Mouse (Mus musculus) sigmoid colon, adult 10 weeks (tissue): Measurements from ENCODE around the gene Hcst. TPM values are rescaled to one million over a fixed set of nuclear protein-coding genes. Genes with fewer than 3 reads are reported as not detected.

Source experiments
- polyA plus RNA-seq: library from polyadenylated mRNA; stranded (reverse); fragments of 350-450 nt; fragmentation: Illumina TruSeq; extraction: RNeasy Lipid Tissue Mini Kit (QIAGEN cat#74804); gene quantifications from one replicate; pipeline ENCODE4 v1.2.3, GENCODE M21; 2014; ENCODE audit warnings: low read depth, low replicate concordance

The Hcst gene
- not detected for polyA plus RNA-seq

DNA sequence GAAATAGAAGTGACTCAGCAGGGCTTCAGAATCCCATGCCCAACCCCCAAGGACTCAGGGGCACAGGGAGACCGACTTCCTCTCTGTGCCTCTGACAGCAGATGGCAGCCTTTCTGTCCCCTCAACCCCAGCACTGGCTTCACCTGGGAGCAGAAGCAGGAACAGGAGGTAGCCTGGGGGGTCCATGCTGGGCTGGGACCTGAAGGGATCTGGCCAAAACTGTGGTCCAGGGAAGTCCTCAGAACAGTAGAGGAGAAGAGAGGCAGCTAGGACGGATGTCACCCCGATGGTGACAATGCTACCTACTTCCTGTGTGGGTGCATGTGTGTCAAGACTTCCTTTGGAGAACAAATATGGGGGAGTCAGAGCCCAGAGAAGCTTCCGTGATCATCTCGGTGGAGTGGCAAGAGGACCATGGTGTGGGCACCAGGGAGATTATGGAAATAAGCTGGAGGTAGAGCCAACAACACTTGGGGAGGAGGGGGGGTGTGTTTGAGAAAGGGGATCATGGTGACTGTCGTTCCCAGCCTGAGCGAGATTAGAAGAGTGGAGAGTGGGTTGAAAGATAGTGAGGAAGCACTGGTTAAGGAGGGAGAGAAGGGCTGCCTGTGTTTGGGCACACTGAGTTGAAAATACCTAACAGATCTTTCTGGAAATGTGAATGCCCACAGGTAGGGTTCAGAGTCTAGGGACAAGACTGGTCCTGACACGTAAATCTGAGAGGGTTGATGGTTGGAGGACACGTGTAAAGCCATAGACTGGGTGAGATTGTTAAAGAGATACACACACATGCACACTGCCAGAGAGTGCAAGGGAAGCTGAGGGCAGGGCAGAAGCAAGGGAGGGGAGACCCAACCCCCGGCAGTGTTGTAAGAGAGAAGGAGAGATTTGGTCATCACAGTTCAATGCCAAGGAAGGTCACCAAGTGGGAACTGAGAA, at the start of gene Hcst:
Gene Hcst (minus strand): TSS at position 294 of the 939 bp plus-strand sequence.

DNA sequence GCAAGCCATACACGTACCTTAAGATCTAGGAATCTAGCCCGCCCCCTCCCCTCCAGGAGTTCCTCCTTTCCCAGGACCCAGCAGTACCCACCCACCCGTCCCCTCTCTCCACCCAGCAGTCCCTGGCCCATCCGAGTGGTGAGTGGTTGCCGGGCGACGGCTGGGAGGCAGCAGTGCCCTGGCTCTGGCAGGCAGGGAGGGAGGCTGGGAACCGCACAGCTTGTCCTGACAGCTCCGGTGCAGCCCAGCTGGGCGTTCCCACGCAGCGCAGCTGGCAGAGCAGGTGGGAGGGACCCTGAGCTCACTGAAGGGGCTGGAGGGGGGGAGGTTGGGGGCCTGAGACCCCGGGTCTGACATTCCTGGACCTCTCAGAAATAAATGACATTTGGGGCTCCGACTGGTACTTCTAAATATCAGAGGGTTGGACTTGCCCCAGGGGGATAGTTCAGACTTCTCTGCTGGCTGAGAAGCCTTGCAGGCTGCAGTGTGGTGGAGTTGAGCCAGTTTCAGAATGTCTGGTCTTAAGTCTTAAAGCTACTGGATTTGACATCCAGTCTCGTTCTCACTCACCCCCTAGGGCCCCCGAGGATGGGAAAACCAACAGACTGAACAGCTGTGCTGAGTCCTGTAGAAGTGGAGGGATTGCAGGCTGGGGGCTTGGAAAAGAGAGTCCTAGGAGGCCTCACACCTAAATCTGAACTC, 38.1 kb upstream of the Hcst start, which contains the start of the genes Kirrel2 and Nphs1:
Gene Kirrel2 (minus strand): TSS at position 62 of the 702 bp plus-strand sequence.
Gene Nphs1 (plus strand): TSS at position 687 of the 702 bp plus-strand sequence.

DNA sequence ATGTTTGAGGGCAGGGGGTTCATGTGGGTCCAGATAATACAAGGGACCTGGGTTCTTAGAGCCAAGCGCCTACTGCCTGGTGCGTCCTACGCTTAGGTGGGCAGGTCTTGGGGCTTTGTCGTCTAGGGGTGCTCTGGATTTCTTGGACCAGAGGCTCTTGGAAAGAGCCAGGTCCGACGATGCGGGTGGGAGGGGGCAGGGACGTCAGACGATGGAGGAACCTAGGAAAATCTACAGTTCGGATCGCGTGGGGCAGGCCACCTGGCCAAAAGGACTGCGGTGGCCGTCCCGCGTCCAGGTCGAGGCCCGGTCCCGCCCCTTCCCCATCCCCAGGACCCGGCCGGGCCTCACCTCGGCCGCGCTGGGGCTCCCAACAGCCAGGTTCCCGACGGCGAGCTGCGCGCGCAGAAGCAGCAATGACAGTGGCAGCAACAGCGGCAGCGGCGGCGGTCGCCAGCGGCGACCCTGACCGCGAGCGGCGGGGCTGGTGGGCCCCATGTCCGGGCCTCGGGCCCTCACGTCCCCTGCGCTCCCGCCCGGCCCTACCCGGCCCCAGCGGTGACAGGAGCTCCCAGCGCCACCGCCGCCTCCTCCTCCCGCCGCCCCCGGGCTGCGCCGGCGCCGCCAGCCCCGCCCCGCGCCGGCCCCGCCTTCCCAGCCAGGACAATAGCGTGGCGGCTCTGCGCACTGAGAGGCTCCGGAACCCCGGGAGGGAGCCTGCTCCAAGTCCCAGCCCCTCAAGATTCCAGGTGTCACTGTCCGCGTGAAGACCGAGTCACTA, 25.5 kb upstream of the Hcst start, which contains the start of gene Aplp1:
Gene Aplp1 (minus strand): TSS at position 565 of the 781 bp plus-strand sequence.

DNA sequence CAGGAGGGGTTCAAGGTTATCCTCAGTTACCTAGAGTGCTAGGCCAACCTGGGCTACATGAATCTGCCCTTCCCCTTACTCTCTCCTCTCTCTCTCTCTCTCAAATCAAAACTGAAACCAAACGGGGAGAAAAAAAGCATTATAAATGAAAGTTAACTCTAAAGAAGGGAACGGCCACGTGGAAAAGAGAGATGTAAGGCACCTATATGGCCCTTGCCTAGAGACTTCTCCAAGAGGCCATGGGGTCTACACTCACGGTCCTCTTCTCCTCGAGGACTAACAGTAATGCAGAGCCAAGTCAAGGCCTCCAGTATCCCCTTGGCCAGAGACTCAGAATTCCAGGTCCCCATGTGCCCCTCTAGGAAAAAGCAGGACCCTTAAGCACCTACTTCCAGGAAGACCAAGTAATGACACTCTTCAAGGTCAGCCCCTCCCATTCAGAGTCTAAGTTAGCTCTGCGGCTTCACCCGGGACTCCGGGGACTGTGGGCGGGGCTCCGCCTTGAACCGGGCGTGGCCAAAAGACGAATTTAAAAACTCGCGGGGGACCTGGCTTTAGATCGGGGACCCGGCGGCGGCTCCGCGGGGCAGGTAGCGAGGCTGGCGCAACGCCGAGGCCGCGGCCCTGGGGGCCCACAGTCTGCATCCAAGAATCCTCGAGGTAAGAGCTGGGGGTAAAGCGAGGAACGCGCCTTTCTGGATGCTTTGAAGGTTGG, 1.7 kb upstream of the Hcst start, which contains the start of gene Nfkbid:
Gene Nfkbid (plus strand): TSS at position 558 of the 715 bp plus-strand sequence.

DNA sequence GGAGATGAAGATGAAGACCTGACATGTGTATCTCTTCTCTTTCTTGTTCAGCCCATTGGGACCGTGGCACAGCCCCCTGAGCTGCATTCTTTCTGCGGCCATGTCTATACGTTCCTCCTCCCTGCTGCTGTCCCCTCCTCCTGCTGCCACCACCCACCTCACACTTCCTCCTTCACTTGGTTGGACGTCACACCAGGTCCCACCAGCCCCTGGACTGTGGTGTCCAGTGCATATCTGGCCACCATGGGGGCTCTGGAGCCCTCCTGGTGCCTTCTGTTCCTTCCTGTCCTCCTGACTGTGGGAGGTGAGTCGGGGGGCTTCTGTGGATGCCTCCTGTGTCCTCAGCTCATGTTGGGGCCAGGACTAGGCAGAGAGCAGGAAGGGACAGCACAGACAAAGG, 6.1 kb downstream of the Hcst start, which contains the start of gene Tyrobp:
Gene Tyrobp (plus strand): TSS at position 165 of the 400 bp plus-strand sequence.

Other genes with a start within 250 kb of the Hcst start
- 2.4 TPM for gene Cox7a1, start 235.7 kb downstream of the Hcst start, polyA plus RNA-seq
- gene Capns1, start 221.0 kb downstream of the Hcst start, polyA plus RNA-seq, result 84.3 TPM
- 1.5 TPM for gene Polr2i, start 187.9 kb downstream of the Hcst start, polyA plus RNA-seq
- 5.3 TPM for gene Tbcb, start 187.6 kb downstream of the Hcst start, polyA plus RNA-seq
- not detected for gene Ovol3, start 184.1 kb downstream of the Hcst start, polyA plus RNA-seq
- gene Thap8, start 139.8 kb downstream of the Hcst start, polyA plus RNA-seq, result not detected
- gene Wdr62, start 139.4 kb downstream of the Hcst start, polyA plus RNA-seq, result 0.69 TPM
- gene Clip3, start 128.1 kb downstream of the Hcst start, polyA plus RNA-seq, result 7.0 TPM
- gene Alkbh6, start 111.1 kb downstream of the Hcst start, polyA plus RNA-seq, result 5.6 TPM
- gene Syne4, start 105.0 kb downstream of the Hcst start, polyA plus RNA-seq, result 1.7 TPM
- gene E130208F15Rik, start 98.1 kb downstream of the Hcst start, polyA plus RNA-seq, result 1.8 TPM
- 2.2 TPM for gene Sdhaf1, start 96.0 kb downstream of the Hcst start, polyA plus RNA-seq
- 0.57 TPM for gene Lrfn3, start 57.1 kb downstream of the Hcst start, polyA plus RNA-seq
- 2.4 TPM for gene Tyrobp, start 6.1 kb downstream of the Hcst start, polyA plus RNA-seq
- 1.4 TPM for gene Nfkbid, start 1.9 kb upstream of the Hcst start, polyA plus RNA-seq
- 3.2 TPM for gene Aplp1, start 25.7 kb upstream of the Hcst start, polyA plus RNA-seq
- gene Kirrel2, start 37.8 kb upstream of the Hcst start, polyA plus RNA-seq, result not detected
- gene Nphs1, start 38.5 kb upstream of the Hcst start, polyA plus RNA-seq, result not detected
- gene Prodh2, start 73.8 kb upstream of the Hcst start, polyA plus RNA-seq, result not detected
- 0.54 TPM for gene Arhgap33, start 115.2 kb upstream of the Hcst start, polyA plus RNA-seq
- 35.6 TPM for gene Hspb6, start 132.3 kb upstream of the Hcst start, polyA plus RNA-seq
- 2.2 TPM for gene Proser3, start 132.4 kb upstream of the Hcst start, polyA plus RNA-seq
- 3.1 TPM for gene Lin37, start 140.0 kb upstream of the Hcst start, polyA plus RNA-seq
- gene U2af1l4, start 143.4 kb upstream of the Hcst start, polyA plus RNA-seq, result 9.0 TPM
- 6.2 TPM for gene Gm49396, start 143.5 kb upstream of the Hcst start, polyA plus RNA-seq
- gene Psenen, start 143.8 kb upstream of the Hcst start, polyA plus RNA-seq, result 28.7 TPM
- not detected for gene Igflr1, start 145.6 kb upstream of the Hcst start, polyA plus RNA-seq
- gene Kmt2b, start 168.9 kb upstream of the Hcst start, polyA plus RNA-seq, result 9.5 TPM
- gene Zbtb32, start 179.1 kb upstream of the Hcst start, polyA plus RNA-seq, result not detected
- gene Upk1a, start 193.0 kb upstream of the Hcst start, polyA plus RNA-seq, result not detected
- 1,311 TPM for gene Cox6b1, start 206.3 kb upstream of the Hcst start, polyA plus RNA-seq
- gene Etv2, start 216.0 kb upstream of the Hcst start, polyA plus RNA-seq, result not detected
- not detected for gene Rbm42, start 230.5 kb upstream of the Hcst start, polyA plus RNA-seq
- gene Haus5, start 245.1 kb upstream of the Hcst start, polyA plus RNA-seq, result 3.0 TPM